Comparison of ENCODE assay signal across 10 mouse cellular contexts in genomic region chr2:115384414-115385180, GRCm38 (mm10).
DNase-seq lines count a peak whose midpoint lies in the region; ATAC-seq and TF ChIP-seq lines count a peak whose summit lies in the region.
"Had no signal": no experiment of that assay in that cellular context is flagged by ENCODE, and none has a peak within 500 bp of the region (broad histone marks: within the 10 kb centered on the region; RNA-seq: fewer than 3 reads in every experiment).

No protein-coding gene starts in this region.

- no peak overlapping the region for H3K4me2 ChIP-seq in hindbrain, embryonic 11.5 days (replicated peaks; ENCODE audit: low read depth, low read length)
- H3K4me2 ChIP-seq in hindbrain, embryonic 12.5 days (replicated peaks), result no peak overlapping the region
- H3K4me2 ChIP-seq in intestine, embryonic 16.5 days (ENCODE audit: low read depth, low read length), result 0 out of 2 replicates have a peak overlapping the region, but pooled peaks have one; percentile 2
- peak overlapping the region; percentile 61 for H3K4me2 ChIP-seq in myocyte (ENCODE audit: low read depth)

- no peak for TF ChIP-seq POLR2A in myocyte (IDR thresholded peaks at IDR 0.05; ENCODE audit: insufficient read length, low read depth)

- H3K36me3 ChIP-seq in hindbrain, embryonic 11.5 days (ENCODE audit: control insufficient read depth, insufficient read depth, low read length), result no peaks in the 10 kb centered on the region
- no peaks in the 10 kb centered on the region for H3K36me3 ChIP-seq in hindbrain, embryonic 12.5 days
- H3K36me3 ChIP-seq in embryonic facial prominence, embryonic 10.5 days (replicated peaks), result no peaks in the 10 kb centered on the region
- no peaks in the 10 kb centered on the region for H3K36me3 ChIP-seq in intestine, embryonic 16.5 days (ENCODE audit: control insufficient read depth, insufficient read depth, low read length)
- H3K36me3 ChIP-seq in myocyte (ENCODE audit: control insufficient read depth, insufficient read depth), result no peaks in the 10 kb centered on the region

- no peak overlapping the region for H3K9ac ChIP-seq in hindbrain, embryonic 11.5 days (ENCODE audit: low read depth, low read length)
- H3K9ac ChIP-seq in hindbrain, embryonic 12.5 days, result no peak overlapping the region
- H3K9ac ChIP-seq in intestine, embryonic 16.5 days (ENCODE audit: low read depth, low read length), result no peak overlapping the region
- H3K9ac ChIP-seq: liver, postnatal 0 days had no signal

- no peaks in the 10 kb centered on the region for H3K79me2 ChIP-seq in myocyte (ENCODE audit: control insufficient read depth, insufficient read depth)

- peak; percentile 49; the same call in 1 of the 2 replicates for ATAC-seq in hindbrain, embryonic 11.5 days (ENCODE audit: low FRiP score)
- no peak for ATAC-seq in hindbrain, embryonic 12.5 days (ENCODE audit: low FRiP score)
- peak; percentile 72 for ATAC-seq in intestine, embryonic 16.5 days
- no peak for ATAC-seq in erythroid progenitor cell, adult 5-6 weeks (replicated peaks; ENCODE audit: low FRiP score, poor library complexity, severe bottlenecking)
- ATAC-seq: liver, postnatal 0 days had no signal

- no peaks in the 10 kb centered on the region for H3K9me3 ChIP-seq in hindbrain, embryonic 11.5 days (ENCODE audit: control insufficient read depth, low read length)
- no peaks in the 10 kb centered on the region for H3K9me3 ChIP-seq in hindbrain, embryonic 12.5 days (replicated peaks)
- H3K9me3 ChIP-seq in embryonic facial prominence, embryonic 10.5 days, result no peaks in the 10 kb centered on the region
- no peaks in the 10 kb centered on the region for H3K9me3 ChIP-seq in intestine, embryonic 16.5 days (ENCODE audit: control insufficient read depth, low read length)

- WGBS in hindbrain, embryonic 11.5 days, result 55% methylated on average over 13 of the region's 13 CpGs
- WGBS in hindbrain, embryonic 12.5 days, result 44% methylated on average over 13 of the region's 13 CpGs
- WGBS in embryonic facial prominence, embryonic 10.5 days, result 48% methylated on average over 13 of the region's 13 CpGs
- WGBS in intestine, embryonic 16.5 days, result 43% methylated on average over 13 of the region's 13 CpGs

- no peak overlapping the region for H3K27ac ChIP-seq in hindbrain, embryonic 11.5 days (ENCODE audit: low read depth, low read length)
- no peak overlapping the region for H3K27ac ChIP-seq in hindbrain, embryonic 12.5 days
- peak overlapping the region; percentile 78 for H3K27ac ChIP-seq in embryonic facial prominence, embryonic 10.5 days (replicated peaks)
- H3K27ac ChIP-seq in intestine, embryonic 16.5 days (ENCODE audit: low read length), result no peak overlapping the region
- H3K27ac ChIP-seq: layer of hippocampus, adult 2 months had no signal

- H3K4me1 ChIP-seq in hindbrain, embryonic 11.5 days (replicated peaks; ENCODE audit: control insufficient read depth, insufficient read depth, low read length), result no peaks in the 10 kb centered on the region
- H3K4me1 ChIP-seq in hindbrain, embryonic 12.5 days, result peaks cover 11% of the 10 kb centered on the region; the same call in 1 of the 2 replicates
- peaks cover 39% of the 10 kb centered on the region for H3K4me1 ChIP-seq in embryonic facial prominence, embryonic 10.5 days
- peaks cover 4% of the 10 kb centered on the region; the same call in 1 of the 2 replicates for H3K4me1 ChIP-seq in intestine, embryonic 16.5 days (ENCODE audit: control insufficient read depth, insufficient read depth, low read length)

- no peaks in the 10 kb centered on the region for H3K27me3 ChIP-seq in hindbrain, embryonic 11.5 days (ENCODE audit: control insufficient read depth, insufficient read depth, low read length)
- H3K27me3 ChIP-seq in hindbrain, embryonic 12.5 days, result peaks cover 6% of the 10 kb centered on the region
- H3K27me3 ChIP-seq in embryonic facial prominence, embryonic 10.5 days (replicated peaks; ENCODE audit: low read depth, poor library complexity, severe bottlenecking), result no peaks in the 10 kb centered on the region
- no peaks in the 10 kb centered on the region for H3K27me3 ChIP-seq in intestine, embryonic 16.5 days (replicated peaks; ENCODE audit: control insufficient read depth, insufficient read depth, low read length)
- H3K27me3 ChIP-seq in myocyte (ENCODE audit: control insufficient read depth, insufficient read depth, insufficient read length), result no peaks in the 10 kb centered on the region

- no peak overlapping the region for H3ac ChIP-seq in myocyte (ENCODE audit: control insufficient read depth, insufficient read length)

- H3K4me3 ChIP-seq in hindbrain, embryonic 11.5 days (ENCODE audit: low read depth, low read length), result no peak overlapping the region
- no peak overlapping the region for H3K4me3 ChIP-seq in hindbrain, embryonic 12.5 days
- no peak overlapping the region for H3K4me3 ChIP-seq in embryonic facial prominence, embryonic 10.5 days
- no peak overlapping the region for H3K4me3 ChIP-seq in intestine, embryonic 16.5 days (ENCODE audit: low read length)
- H3K4me3 ChIP-seq in myocyte, result no peak overlapping the region
- H3K4me3 ChIP-seq: layer of hippocampus, adult 2 months had no signal

- DNase-seq in hindbrain, embryonic 11.5 days (ENCODE audit: low spot score), result no peak
- DNase-seq in embryonic facial prominence, embryonic 10.5 days (ENCODE audit: low spot score), result peak; percentile 24
- DNase-seq in right cerebral cortex, postnatal 36 days (ENCODE audit: low spot score in 2 of 2), result no peak
- DNase-seq in thymus, postnatal 25 days, result no peak
- DNase-seq: liver, postnatal 0 days had no signal

TF ChIP-seq in myocyte, 11 proteins besides CTCF, POLR2A, EP300 and RAD21:
- no peak for TF ChIP-seq TCF12 (IDR thresholded peaks at IDR 0.05; ENCODE audit: insufficient read depth, poor library complexity, severe bottlenecking)

Comparison
In these comparisons a context has a peak if more than half of its experiments do, and no peak if none do; other contexts are left out.
1. ATAC-seq: peak in hindbrain, embryonic 11.5 days (single experiment) and intestine, embryonic 16.5 days (single experiment); none in hindbrain, embryonic 12.5 days (single experiment) and erythroid progenitor cell, adult 5-6 weeks (single experiment).
2. H3K4me2 ChIP-seq: peak in intestine, embryonic 16.5 days (single experiment) and myocyte (single experiment); none in hindbrain, embryonic 11.5 days (single experiment) and hindbrain, embryonic 12.5 days (single experiment).